Mouse (Mus musculus) midbrain, embryonic 12.5 days (tissue): ENCODE measurements around the gene Fam169a. TPM values are rescaled to one million over a fixed set of nuclear protein-coding genes. Genes with fewer than 3 reads are reported as not detected.

Experiments used
- ATAC-seq: fragments of 200-750 bp; cut with Nextera tagmentation; 2 replicates; pipeline ENCODE4 v1.8.0; 2017; ENCODE audit warnings: low read depth, moderate TSS enrichment, moderate library complexity; ENCODE audit not compliant: low FRiP score
- H3K27ac ChIP-seq: fragments of 300-500 bp; sonication (generic); replicated peaks from 2 replicates; pipeline ENCODE4 v1.5.1; 2016; ENCODE audit warnings: mild to moderate bottlenecking
- H3K27me3 ChIP-seq: fragments of 300-500 bp; sonication (generic); 2 replicates; pipeline ENCODE4 v1.6.1; 2016; ENCODE audit warnings: mild to moderate bottlenecking
- H3K36me3 ChIP-seq: fragments of 300-500 bp; sonication (generic); 2 replicates; pipeline ENCODE4 v1.6.1; 2016
- H3K4me1 ChIP-seq: fragments of 300-500 bp; sonication (generic); 2 replicates; pipeline ENCODE4 v1.6.1; 2016
- H3K4me2 ChIP-seq: fragments of 300-500 bp; sonication (generic); replicated peaks from 2 replicates; pipeline ENCODE4 v1.6.1; 2016; ENCODE audit warnings: mild to moderate bottlenecking, moderate library complexity
- H3K4me3 ChIP-seq: fragments of 300-500 bp; sonication (generic); 2 replicates; pipeline ENCODE4 v1.5.1; 2016; ENCODE audit warnings: mild to moderate bottlenecking
- H3K9ac ChIP-seq: fragments of 300-500 bp; sonication (generic); replicated peaks from 2 replicates; pipeline ENCODE4 v1.6.1; 2016; ENCODE audit warnings: mild to moderate bottlenecking, moderate library complexity
- H3K9me3 ChIP-seq: fragments of 300-500 bp; sonication (generic); 2 replicates; pipeline ENCODE4 v1.6.1; 2016; ENCODE audit warnings: mild to moderate bottlenecking
- WGBS: fragments of 180-500 bp; shearing (Covaris S2); methylation state at CpG from one replicate; pipeline ENCODE4 v1.1.7; 2016; 5-methylcytosine and 5-hydroxymethylcytosine counted together
- polyA plus RNA-seq: library from polyadenylated mRNA; unstranded; fragments of >200 nt; fragmentation: Nextera tagmentation; extraction: Ambion mirVana; gene quantifications from 2 replicates; pipeline ENCODE4 v1.2.1, GENCODE M21; 2016

Fam169a gene
- polyA plus RNA-seq = 12.9 and 13.4 TPM in 2 replicates

DNA sequence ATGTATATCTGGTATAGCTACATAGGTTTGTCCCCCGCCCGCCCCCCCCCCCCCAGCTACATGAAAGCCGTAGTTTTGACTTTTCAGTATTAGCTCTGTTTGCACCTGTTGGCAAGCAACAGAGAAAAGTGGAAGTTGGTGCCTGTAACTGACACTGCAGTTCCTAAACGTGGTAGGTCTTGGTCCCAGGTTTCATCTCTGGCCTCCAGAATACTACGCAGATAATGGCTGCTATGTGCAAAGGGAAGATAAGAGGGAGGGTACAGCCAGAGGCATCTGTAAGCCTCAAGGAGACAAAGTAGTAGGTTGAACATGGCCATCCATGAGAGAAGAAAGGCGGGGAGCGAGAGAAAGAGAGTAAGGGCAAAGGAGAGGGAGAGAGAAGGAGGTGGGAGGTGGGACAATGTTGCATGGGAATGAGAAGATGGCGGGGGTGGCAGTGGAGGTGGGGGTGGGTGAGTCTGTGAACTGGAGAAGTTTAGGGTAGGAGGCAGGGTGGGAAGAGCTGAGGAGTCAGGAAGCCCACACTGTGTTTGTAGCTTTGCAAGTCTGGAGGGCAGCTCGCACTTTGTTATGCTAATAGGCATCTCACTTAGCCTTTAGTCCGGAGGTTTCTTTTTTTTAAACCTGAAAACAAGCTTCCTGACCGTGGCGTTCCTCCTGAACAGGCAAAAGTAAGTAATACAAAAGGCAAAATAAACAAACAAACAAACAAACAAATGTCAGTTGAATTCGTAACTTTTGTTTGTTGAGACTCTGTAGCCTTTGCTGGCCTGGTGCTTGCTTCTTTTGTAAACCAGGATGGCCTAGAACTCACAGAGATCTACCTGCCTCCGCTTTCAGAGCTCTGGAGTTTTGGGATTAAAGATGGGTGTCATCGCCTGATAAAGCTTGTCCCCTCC, at the start of gene Fam169a:
Gene Fam169a (plus strand): TSS at position 638 of the 902 bp plus-strand sequence.
- H3K36me3 ChIP-seq = no peaks in the 10 kb centered on the region
- H3K4me2 ChIP-seq = no peak within 1 kb of the TSS
- H3K9ac ChIP-seq = no peak within 1 kb of the TSS
- no peaks in the 10 kb centered on the region for H3K9me3 ChIP-seq
- peaks cover 16% of the 10 kb centered on the region for H3K27me3 ChIP-seq
- no peak within 1 kb of the TSS for H3K4me3 ChIP-seq
- H3K27ac ChIP-seq = no peak within 1 kb of the TSS
- WGBS = 31% methylated on average over 15 of the region's 15 CpGs
- H3K4me1 ChIP-seq = peaks cover 12% of the 10 kb centered on the region
- no peak for ATAC-seq

DNA sequence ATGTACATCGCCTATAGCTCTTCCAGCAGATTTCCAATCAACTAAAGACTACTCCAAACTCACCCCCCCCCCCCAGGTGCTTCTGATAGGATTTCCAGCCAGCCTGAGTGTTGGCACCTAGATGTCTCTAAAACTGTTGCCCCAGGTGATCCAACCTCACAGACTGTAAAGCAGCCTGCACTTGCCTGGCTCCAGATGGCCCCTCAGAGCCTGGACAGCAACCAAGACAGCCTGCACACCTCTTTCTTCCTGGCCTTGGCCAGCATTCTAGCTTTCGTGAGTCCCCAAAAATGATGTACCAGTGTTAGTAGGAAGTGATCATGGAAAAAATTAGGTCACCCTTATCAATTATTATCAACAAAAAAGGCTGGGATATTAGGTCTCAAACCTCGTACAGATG, 49.4 kb upstream of the Fam169a start:
- Histone ChIP-seq H3K4me2 (no peak overlapping the region), H3K27ac (no peak overlapping the region), H3K27me3 (no peaks in the 10 kb centered on the region), H3K36me3 (no peaks in the 10 kb centered on the region), H3K4me1 (no peaks in the 10 kb centered on the region), H3K9ac (no peak overlapping the region), H3K4me3 (no peak overlapping the region), H3K9me3 (0 out of 2 replicates have a peak, but pooled peaks cover 2% of the 10 kb centered on the region)
- 84% methylated on average over 3 of the region's 3 CpGs for WGBS
- ATAC-seq = no peak

DNA sequence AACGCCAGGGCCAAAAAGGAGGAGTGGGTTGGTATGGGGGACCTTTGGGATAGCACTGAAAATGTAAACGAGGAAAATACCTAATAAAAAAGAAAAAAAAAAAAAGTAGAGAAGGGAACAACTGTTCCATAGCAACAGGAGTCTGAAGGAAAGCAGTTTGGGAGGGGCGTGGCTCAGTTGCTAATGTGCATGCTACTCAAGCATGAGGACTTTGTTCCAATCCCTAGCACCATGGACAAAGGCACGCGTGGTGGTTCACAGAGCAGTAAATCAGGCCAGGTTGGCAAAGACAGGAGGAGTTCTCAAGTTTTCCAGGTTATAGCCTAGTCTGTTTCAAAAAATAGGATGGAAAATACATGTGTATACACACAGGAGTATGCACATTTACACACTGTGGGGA, 47.0 kb upstream of the Fam169a start:
- Histone ChIP-seq H3K4me2 (no peak overlapping the region), H3K27ac (no peak overlapping the region), H3K4me1 (no peaks in the 10 kb centered on the region), H3K4me3 (no peak overlapping the region), H3K36me3 (no peaks in the 10 kb centered on the region), H3K9me3 (0 out of 2 replicates have a peak, but pooled peaks cover 2% of the 10 kb centered on the region), H3K27me3 (no peaks in the 10 kb centered on the region), H3K9ac (no peak overlapping the region)
- 71% methylated on average over 5 of the region's 5 CpGs for WGBS
- no peak for ATAC-seq

DNA sequence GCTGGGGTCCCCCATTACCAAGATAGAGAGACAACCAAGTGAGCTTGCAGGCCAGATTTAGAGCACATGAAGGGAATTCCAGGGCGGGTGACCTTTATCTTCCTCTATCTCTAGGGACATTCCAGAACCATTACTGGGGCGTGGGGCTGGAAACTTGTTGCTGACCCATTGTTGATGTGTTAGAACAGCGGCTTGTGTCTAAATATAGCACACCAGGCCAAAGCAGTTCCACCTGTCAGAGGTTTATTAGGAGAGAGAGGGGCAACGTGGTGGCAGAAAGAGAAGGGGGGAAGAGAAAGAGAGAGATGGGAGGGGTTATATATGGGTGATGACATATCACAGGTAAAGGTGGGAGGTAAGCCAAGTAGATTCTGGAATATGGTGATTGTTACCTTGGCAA, 45.2 kb upstream of the Fam169a start:
- H3K9me3 ChIP-seq = no peaks in the 10 kb centered on the region
- ATAC-seq = no peak
- H3K9ac ChIP-seq = no peak overlapping the region
- H3K27me3 ChIP-seq = no peaks in the 10 kb centered on the region
- no peak overlapping the region for H3K4me2 ChIP-seq
- H3K27ac ChIP-seq = no peak overlapping the region
- H3K36me3 ChIP-seq = no peaks in the 10 kb centered on the region
- 67% methylated on average over 4 of the region's 4 CpGs for WGBS
- no peak overlapping the region for H3K4me3 ChIP-seq
- no peaks in the 10 kb centered on the region for H3K4me1 ChIP-seq

GRCm38 (mm10) chr13:97030075-97030474, 37.0 kb upstream of the Fam169a start:
- Histone ChIP-seq H3K9me3 (no peaks in the 10 kb centered on the region), H3K9ac (no peak overlapping the region), H3K4me1 (no peaks in the 10 kb centered on the region), H3K27ac (no peak overlapping the region), H3K4me2 (no peak overlapping the region), H3K4me3 (no peak overlapping the region), H3K27me3 (no peaks in the 10 kb centered on the region), H3K36me3 (no peaks in the 10 kb centered on the region)
- WGBS = 90% methylated on average over 13 of the region's 13 CpGs
- no peak for ATAC-seq

- no peak within 1 kb of the TSS for H3K27ac ChIP-seq
- H3K4me3 ChIP-seq = no peak within 1 kb of the TSS
- WGBS = 87% methylated on average over 2 of the region's 2 CpGs
- H3K27me3 ChIP-seq = no peaks in the 10 kb centered on the region
- no peak within 1 kb of the TSS for H3K4me2 ChIP-seq
- H3K9ac ChIP-seq = no peak within 1 kb of the TSS
- ATAC-seq = no peak
- H3K4me1 ChIP-seq = no peaks in the 10 kb centered on the region
- H3K36me3 ChIP-seq = no peaks in the 10 kb centered on the region
- H3K9me3 ChIP-seq = no peaks in the 10 kb centered on the region
These were observed 32.8 kb upstream of the Fam169a start, which contains the start of gene 1700029F12Rik for GRCm38 (mm10) chr13:97034262-97034661. TSS of gene 1700029F12Rik (minus strand) at chr13:97034362.

DNA sequence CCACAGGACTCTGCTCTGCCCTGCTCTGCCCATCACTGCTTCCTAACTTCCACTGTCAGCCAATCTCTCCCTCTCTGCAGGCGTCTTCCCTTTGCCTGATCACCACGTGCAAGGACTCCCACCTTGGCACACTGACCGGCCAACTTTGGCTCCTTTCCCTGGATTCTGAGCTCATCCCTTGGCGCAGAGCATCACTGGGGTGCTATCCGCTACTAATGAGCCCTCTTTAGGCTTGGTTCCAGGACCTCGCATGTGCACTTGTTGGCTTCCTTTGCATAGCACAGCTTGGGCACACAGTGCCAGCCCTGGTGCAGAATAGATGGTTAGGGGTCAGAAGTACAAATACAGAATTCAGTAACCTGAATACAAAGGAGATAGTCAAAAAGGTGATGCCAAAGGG, 15.9 kb upstream of the Fam169a start:
- Histone ChIP-seq H3K36me3 (no peaks in the 10 kb centered on the region), H3K27ac (no peak overlapping the region)
- no peak for ATAC-seq

DNA sequence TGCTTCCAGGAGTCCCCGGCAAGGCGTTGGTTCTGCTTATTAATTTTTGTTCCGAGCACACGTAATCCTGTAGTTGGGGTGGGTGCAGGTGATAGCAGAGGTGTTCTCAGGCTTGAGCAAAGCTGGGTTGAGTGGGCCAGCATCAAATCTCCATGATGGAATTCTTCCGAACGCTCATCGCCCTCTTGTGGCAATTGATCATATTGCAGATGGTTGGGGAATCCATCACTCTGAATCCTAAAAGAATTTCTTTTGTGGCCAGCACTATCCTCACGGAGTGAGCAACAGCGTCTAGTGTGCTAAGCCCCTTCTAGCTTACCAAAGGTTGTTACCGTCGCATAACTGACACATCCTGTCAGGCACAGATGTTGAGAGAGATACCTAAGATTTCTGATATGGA, 14.4 kb upstream of the Fam169a start:
- no peaks in the 10 kb centered on the region for H3K4me1 ChIP-seq
- H3K9me3 ChIP-seq = no peaks in the 10 kb centered on the region
- WGBS = 14% methylated on average over 11 of the region's 11 CpGs
- H3K9ac ChIP-seq = no peak overlapping the region
- no peak overlapping the region for H3K27ac ChIP-seq
- no peak overlapping the region for H3K4me3 ChIP-seq
- H3K27me3 ChIP-seq = no peaks in the 10 kb centered on the region
- no peak overlapping the region for H3K4me2 ChIP-seq
- H3K36me3 ChIP-seq = no peaks in the 10 kb centered on the region
- peak; percentile 16; the same call in 1 of the 2 replicates for ATAC-seq

More for the DNA sequence above, 15.9 kb upstream of the Fam169a start:
- 85% methylated on average over 6 of the region's 6 CpGs for WGBS
- H3K9ac ChIP-seq = no peak overlapping the region
- H3K4me1 ChIP-seq = no peaks in the 10 kb centered on the region
- no peak overlapping the region for H3K4me3 ChIP-seq
- no peaks in the 10 kb centered on the region for H3K27me3 ChIP-seq
- H3K9me3 ChIP-seq = no peaks in the 10 kb centered on the region
- H3K4me2 ChIP-seq = no peak overlapping the region

DNA sequence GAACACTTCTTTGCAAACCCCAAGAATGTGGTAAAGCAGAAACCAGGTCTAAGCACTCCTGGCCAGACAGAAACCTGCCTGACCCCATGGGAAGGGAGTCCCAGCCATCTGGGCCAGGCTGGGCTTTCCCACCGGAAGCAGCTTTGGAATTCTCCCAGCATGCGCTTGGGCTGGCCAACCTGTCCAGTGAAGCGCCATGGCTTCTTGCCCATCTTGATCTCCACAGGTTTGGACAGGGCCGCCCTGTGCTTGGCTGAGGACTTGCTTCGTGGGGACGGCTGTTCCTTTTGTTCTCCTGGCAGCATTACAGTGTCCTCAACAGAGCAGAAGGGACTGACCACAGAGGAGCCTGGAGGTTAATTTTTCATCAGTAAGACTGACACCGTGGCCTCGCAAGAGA, 13.2 kb upstream of the Fam169a start:
- H3K36me3 ChIP-seq = no peaks in the 10 kb centered on the region
- no peak overlapping the region for H3K4me3 ChIP-seq
- no peaks in the 10 kb centered on the region for H3K9me3 ChIP-seq

DNA sequence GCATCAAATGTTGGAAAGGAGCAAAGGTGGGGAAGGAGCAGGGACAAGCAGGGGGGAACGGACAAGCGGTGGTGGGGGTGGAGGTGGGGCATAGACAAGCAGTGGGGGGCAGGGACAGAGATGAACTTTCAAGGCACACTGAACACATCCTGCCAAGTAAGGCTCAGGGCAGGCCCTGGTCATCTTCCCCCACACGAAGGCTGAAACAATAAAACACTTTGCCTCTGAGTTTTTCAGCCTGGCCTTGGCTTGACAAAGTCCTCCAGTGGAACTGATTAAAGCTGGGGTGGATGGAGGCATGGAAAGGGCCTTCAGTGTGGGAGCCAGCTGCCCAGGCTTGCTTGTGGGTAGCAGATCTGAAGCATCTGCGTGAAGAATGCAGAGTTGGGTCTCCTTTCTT, 9.3 kb upstream of the Fam169a start:
- ATAC-seq = no peak
- Histone ChIP-seq H3K9ac (no peak overlapping the region), H3K27ac (no peak overlapping the region), H3K4me3 (no peak overlapping the region), H3K9me3 (no peaks in the 10 kb centered on the region), H3K4me2 (no peak overlapping the region), H3K27me3 (no peaks in the 10 kb centered on the region), H3K36me3 (no peaks in the 10 kb centered on the region), H3K4me1 (no peaks in the 10 kb centered on the region)
- 68% methylated on average over 4 of the region's 4 CpGs for WGBS

More for the DNA sequence above, 13.2 kb upstream of the Fam169a start:
- H3K27me3 ChIP-seq = no peaks in the 10 kb centered on the region
- H3K4me2 ChIP-seq = no peak overlapping the region
- no peak for ATAC-seq
- no peak overlapping the region for H3K27ac ChIP-seq
- 83% methylated on average over 8 of the region's 8 CpGs for WGBS
- H3K4me1 ChIP-seq = no peaks in the 10 kb centered on the region
- no peak overlapping the region for H3K9ac ChIP-seq

- no peak overlapping the region for H3K4me3 ChIP-seq
- H3K36me3 ChIP-seq = no peaks in the 10 kb centered on the region
- H3K9me3 ChIP-seq = no peaks in the 10 kb centered on the region
- ATAC-seq = no peak
- no peak overlapping the region for H3K9ac ChIP-seq
- H3K27me3 ChIP-seq = no peaks in the 10 kb centered on the region
- no peak overlapping the region for H3K27ac ChIP-seq
- 89% methylated on average over 6 of the region's 6 CpGs for WGBS
- H3K4me1 ChIP-seq = 0 out of 2 replicates have a peak, but pooled peaks cover under 1% of the 10 kb centered on the region
- no peak overlapping the region for H3K4me2 ChIP-seq
These were observed 7.3 kb upstream of the Fam169a start for GRCm38 (mm10) chr13:97059746-97060145.

GRCm38 (mm10) chr13:97060331-97060730, 6.8 kb upstream of the Fam169a start:
- Histone ChIP-seq H3K27me3 (no peaks in the 10 kb centered on the region), H3K4me1 (0 out of 2 replicates have a peak, but pooled peaks cover 2% of the 10 kb centered on the region), H3K9ac (no peak overlapping the region), H3K4me3 (no peak overlapping the region), H3K27ac (no peak overlapping the region), H3K4me2 (no peak overlapping the region), H3K36me3 (no peaks in the 10 kb centered on the region), H3K9me3 (no peaks in the 10 kb centered on the region)
- WGBS = 85% methylated on average over 2 of the region's 8 CpGs
- ATAC-seq = no peak
